Mouse (Mus musculus): Measurements from ENCODE around the gene Prmt8. TPM values are rescaled to one million over a fixed set of nuclear protein-coding genes. Genes with fewer than 3 reads are reported as not detected.

Prmt8 gene
- polyA plus RNA-seq, 1 experiment, result not detected

DNA sequence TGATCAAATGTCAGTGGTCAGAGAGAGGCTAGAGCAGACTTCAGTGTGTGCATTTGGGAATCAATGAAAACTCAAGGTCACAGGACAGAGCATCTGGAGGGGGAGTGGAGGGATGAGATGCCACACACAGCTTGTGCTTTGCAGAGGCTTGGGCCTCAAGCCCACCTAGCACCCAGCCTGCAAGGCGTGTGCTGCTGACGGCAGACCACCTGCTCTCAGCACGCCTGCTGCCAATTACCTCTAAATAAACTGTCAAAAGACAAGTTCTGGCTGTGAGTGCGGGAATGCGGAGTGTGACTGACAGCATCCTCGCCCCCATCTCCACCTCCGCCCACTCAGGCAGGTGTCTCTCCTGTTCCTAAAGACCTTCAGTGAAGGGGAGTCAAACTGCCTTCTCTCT lies 77.0 kb downstream of the Prmt8 start:
- no peaks in the 10 kb centered on the region for H3K4me1 ChIP-seq (replicated peaks; ENCODE audit: control insufficient read depth, insufficient read depth, low read length)
- WGBS, result 69% methylated on average over 7 of the region's 7 CpGs
- no peak overlapping the region for H3K4me3 ChIP-seq (ENCODE audit: control insufficient read depth, insufficient read depth, low read length)
- no peaks in the 10 kb centered on the region for H3K27me3 ChIP-seq (ENCODE audit: control insufficient read depth, insufficient read depth, low read length)
- TF ChIP-seq CTCF (IDR thresholded peaks at IDR 0.05; ENCODE audit: borderline replicate concordance, control insufficient read depth, extremely low read depth, insufficient read depth, low read length, poor library complexity), result no peak
- TF ChIP-seq POLR2A (IDR thresholded peaks at IDR 0.05; ENCODE audit: control insufficient read depth, extremely low read depth, insufficient read depth, low read length, poor library complexity), result no peak
- DNase-seq, result no peak
- H3K36me3 ChIP-seq (ENCODE audit: control insufficient read depth, insufficient read depth, low read length), result no peaks in the 10 kb centered on the region
- no peak overlapping the region for H3K27ac ChIP-seq (ENCODE audit: control insufficient read depth, insufficient read depth, low read length)

DNA sequence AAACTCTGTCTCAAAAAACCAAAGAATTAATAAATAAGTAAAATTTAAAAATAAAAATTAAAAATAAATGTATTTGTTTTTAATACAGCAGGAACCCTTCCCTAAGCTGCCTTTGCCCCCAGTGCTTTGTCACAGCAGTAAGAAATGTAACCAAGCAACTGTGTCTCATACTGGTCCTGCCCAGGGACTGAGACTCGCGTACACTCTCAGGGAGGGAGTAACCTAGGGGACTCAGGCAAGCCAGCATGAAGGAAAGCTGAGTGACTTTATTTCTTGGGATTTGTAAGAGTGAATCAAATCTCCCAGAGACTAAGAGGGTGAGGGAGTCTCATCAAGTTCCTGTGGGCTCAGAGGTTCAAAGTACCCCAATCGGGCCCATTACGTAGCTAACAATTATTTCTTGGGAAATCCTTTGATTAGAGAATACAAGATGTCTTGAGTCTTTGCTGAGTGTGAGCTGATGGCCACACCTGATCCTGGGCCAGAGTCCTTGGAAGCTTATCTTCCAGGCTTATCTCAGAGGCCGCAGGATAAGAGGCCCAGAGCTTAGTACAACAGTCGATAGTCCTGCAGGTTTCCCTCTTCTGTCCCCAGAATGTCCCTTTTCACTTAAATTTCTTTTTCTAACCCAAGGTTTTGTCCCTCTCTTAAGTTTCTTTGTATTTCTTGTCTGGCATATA lies 82.0 kb downstream of the Prmt8 start:
- Histone ChIP-seq H3K4me1 (replicated peaks; ENCODE audit: control insufficient read depth, insufficient read depth, low read length) (no peaks in the 10 kb centered on the region), H3K27ac (ENCODE audit: control insufficient read depth, insufficient read depth, low read length) (no peak overlapping the region), H3K27me3 (ENCODE audit: control insufficient read depth, insufficient read depth, low read length) (no peaks in the 10 kb centered on the region), H3K36me3 (ENCODE audit: control insufficient read depth, insufficient read depth, low read length) (no peaks in the 10 kb centered on the region), H3K4me3 (ENCODE audit: control insufficient read depth, insufficient read depth, low read length) (no peak overlapping the region)
- no peak for DNase-seq
- 96% methylated on average over 6 of the region's 6 CpGs for WGBS
- TF ChIP-seq POLR2A (IDR thresholded peaks at IDR 0.05; ENCODE audit: control insufficient read depth, extremely low read depth, insufficient read depth, low read length, poor library complexity) (no peak), CTCF (IDR thresholded peaks at IDR 0.05; ENCODE audit: borderline replicate concordance, control insufficient read depth, extremely low read depth, insufficient read depth, low read length, poor library complexity) (no peak)

DNA sequence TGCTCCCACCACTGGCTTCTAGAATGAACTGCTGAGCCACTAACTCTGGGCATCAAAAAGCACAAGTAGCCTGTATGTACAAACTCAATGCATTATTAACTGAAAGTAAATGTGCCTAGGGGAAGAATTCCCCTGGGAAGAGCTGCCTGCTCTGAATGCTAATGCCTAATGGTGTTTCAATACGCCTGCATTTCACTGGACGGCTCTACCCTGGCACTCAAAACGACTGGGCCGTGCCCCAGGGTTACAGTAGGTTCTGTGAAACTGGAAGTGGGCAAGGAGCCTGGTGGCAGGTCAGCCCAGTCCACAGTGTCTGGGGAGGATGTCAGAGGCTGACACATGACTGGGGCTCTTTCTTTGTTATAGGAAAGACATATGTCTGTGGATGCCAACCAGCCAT lies 84.3 kb downstream of the Prmt8 start:
- no peaks in the 10 kb centered on the region for H3K36me3 ChIP-seq (ENCODE audit: control insufficient read depth, insufficient read depth, low read length)
- TF ChIP-seq CTCF (IDR thresholded peaks at IDR 0.05; ENCODE audit: borderline replicate concordance, control insufficient read depth, extremely low read depth, insufficient read depth, low read length, poor library complexity) (no peak), POLR2A (IDR thresholded peaks at IDR 0.05; ENCODE audit: control insufficient read depth, extremely low read depth, insufficient read depth, low read length, poor library complexity) (no peak)
- no peak overlapping the region for H3K4me3 ChIP-seq (ENCODE audit: control insufficient read depth, insufficient read depth, low read length)
- H3K27me3 ChIP-seq (ENCODE audit: control insufficient read depth, insufficient read depth, low read length), result no peaks in the 10 kb centered on the region
- WGBS, result 89% methylated on average over 4 of the region's 4 CpGs
- H3K27ac ChIP-seq (ENCODE audit: control insufficient read depth, insufficient read depth, low read length), result no peak overlapping the region
- no peak for DNase-seq
- no peaks in the 10 kb centered on the region for H3K4me1 ChIP-seq (replicated peaks; ENCODE audit: control insufficient read depth, insufficient read depth, low read length)

DNA sequence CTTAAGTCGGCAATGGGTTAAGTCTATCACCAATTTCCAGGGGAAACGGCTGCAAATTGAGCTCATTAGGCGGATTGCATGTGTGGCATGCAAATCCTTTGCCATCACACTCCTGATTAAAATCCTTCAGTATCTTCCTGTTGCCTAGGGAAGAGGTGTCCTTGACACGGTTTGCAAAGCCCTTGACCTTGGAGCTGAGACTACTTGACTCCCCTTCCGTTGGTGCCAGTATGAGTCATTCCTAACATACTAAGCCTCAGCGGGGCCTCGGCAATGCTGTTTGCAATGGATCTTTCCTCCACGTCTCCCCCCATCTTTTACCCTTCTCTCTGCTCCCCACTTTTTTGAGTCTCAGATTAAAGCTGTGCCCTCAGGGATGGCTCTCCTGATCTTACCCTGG lies 85.7 kb downstream of the Prmt8 start:
- TF ChIP-seq CTCF (IDR thresholded peaks at IDR 0.05; ENCODE audit: borderline replicate concordance, control insufficient read depth, extremely low read depth, insufficient read depth, low read length, poor library complexity), result no peak
- TF ChIP-seq POLR2A (IDR thresholded peaks at IDR 0.05; ENCODE audit: control insufficient read depth, extremely low read depth, insufficient read depth, low read length, poor library complexity), result no peak
- H3K36me3 ChIP-seq (ENCODE audit: control insufficient read depth, insufficient read depth, low read length), result no peaks in the 10 kb centered on the region
- H3K27ac ChIP-seq (ENCODE audit: control insufficient read depth, insufficient read depth, low read length), result no peak overlapping the region
- no peaks in the 10 kb centered on the region for H3K27me3 ChIP-seq (ENCODE audit: control insufficient read depth, insufficient read depth, low read length)
- no peaks in the 10 kb centered on the region for H3K4me1 ChIP-seq (replicated peaks; ENCODE audit: control insufficient read depth, insufficient read depth, low read length)
- WGBS, result 72% methylated on average over 8 of the region's 8 CpGs
- H3K4me3 ChIP-seq (ENCODE audit: control insufficient read depth, insufficient read depth, low read length), result no peak overlapping the region
- no peak for DNase-seq

DNA sequence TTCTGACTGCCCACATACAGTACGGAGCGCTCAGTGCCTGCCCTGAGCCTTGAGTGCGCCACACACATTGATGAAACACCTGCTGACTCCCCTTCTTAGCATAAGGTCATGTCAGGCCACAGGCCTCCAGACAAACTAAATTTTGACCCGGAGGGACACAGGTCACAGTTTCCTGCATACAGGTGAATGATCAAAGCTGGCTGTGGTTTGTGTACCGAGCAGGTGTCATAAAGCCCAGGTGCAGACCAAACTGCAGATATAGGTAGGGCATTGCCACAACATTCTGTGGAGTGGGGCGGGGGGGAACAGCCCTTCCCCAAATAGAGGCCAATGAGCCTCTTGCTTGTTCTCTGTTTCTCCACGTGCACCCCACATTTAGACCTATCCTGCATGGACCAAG lies 88.5 kb downstream of the Prmt8 start:
- Histone ChIP-seq H3K4me3 (ENCODE audit: control insufficient read depth, insufficient read depth, low read length) (no peak overlapping the region), H3K36me3 (ENCODE audit: control insufficient read depth, insufficient read depth, low read length) (no peaks in the 10 kb centered on the region), H3K27me3 (ENCODE audit: control insufficient read depth, insufficient read depth, low read length) (no peaks in the 10 kb centered on the region), H3K27ac (ENCODE audit: control insufficient read depth, insufficient read depth, low read length) (no peak overlapping the region), H3K4me1 (replicated peaks; ENCODE audit: control insufficient read depth, insufficient read depth, low read length) (no peaks in the 10 kb centered on the region)
- no peak for TF ChIP-seq CTCF (IDR thresholded peaks at IDR 0.05; ENCODE audit: borderline replicate concordance, control insufficient read depth, extremely low read depth, insufficient read depth, low read length, poor library complexity)
- no peak for TF ChIP-seq POLR2A (IDR thresholded peaks at IDR 0.05; ENCODE audit: control insufficient read depth, extremely low read depth, insufficient read depth, low read length, poor library complexity)
- 88% methylated on average over 7 of the region's 7 CpGs for WGBS
- DNase-seq, result no peak

DNA sequence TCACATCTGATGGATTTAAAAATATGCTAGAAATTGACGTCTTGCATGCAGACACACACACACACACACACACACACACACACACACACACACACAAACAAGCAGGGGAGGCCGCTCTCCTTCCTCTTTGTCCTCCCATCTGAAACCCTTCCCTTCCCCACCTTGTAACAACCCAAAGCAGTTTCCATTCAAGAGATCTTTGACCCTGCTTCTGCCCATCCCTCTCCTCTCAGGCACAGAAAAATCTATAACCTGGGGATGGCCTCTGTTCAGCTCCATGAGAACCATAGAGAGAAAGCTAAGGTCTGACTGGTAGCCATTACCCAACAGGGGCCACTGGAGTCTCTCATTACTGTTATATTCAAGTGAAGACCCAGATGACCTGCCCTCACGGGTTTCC lies 90.3 kb downstream of the Prmt8 start:
- 71% methylated on average over 3 of the region's 3 CpGs for WGBS
- H3K36me3 ChIP-seq (ENCODE audit: control insufficient read depth, insufficient read depth, low read length), result no peaks in the 10 kb centered on the region
- no peaks in the 10 kb centered on the region for H3K27me3 ChIP-seq (ENCODE audit: control insufficient read depth, insufficient read depth, low read length)
- no peak overlapping the region for H3K27ac ChIP-seq (ENCODE audit: control insufficient read depth, insufficient read depth, low read length)
- no peaks in the 10 kb centered on the region for H3K4me1 ChIP-seq (replicated peaks; ENCODE audit: control insufficient read depth, insufficient read depth, low read length)
- DNase-seq, result no peak
- TF ChIP-seq POLR2A (IDR thresholded peaks at IDR 0.05; ENCODE audit: control insufficient read depth, extremely low read depth, insufficient read depth, low read length, poor library complexity), result no peak
- no peak for TF ChIP-seq CTCF (IDR thresholded peaks at IDR 0.05; ENCODE audit: borderline replicate concordance, control insufficient read depth, extremely low read depth, insufficient read depth, low read length, poor library complexity)
- no peak overlapping the region for H3K4me3 ChIP-seq (ENCODE audit: control insufficient read depth, insufficient read depth, low read length)

DNA sequence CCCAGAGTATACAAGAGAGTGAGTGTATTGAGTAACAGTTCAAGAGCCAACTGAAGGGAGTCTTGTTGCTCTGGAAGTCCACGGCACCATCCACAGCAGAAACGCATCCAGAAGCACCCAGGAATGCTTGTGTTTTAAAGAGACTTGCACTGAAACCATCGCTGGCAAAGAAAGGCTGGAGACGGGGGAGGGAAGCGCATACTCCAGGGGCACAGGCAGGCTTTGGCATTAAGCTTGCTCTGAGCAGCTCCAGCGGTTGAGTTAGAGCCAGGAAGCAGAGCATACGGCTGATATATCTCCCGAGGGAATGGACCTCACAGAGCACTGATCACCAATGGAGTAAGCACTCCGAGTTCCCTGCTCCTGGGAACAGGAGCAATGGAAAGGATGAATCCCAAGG lies 91.0 kb downstream of the Prmt8 start:
- Histone ChIP-seq H3K36me3 (ENCODE audit: control insufficient read depth, insufficient read depth, low read length) (no peaks in the 10 kb centered on the region), H3K4me1 (replicated peaks; ENCODE audit: control insufficient read depth, insufficient read depth, low read length) (no peaks in the 10 kb centered on the region), H3K4me3 (ENCODE audit: control insufficient read depth, insufficient read depth, low read length) (no peak overlapping the region), H3K27me3 (ENCODE audit: control insufficient read depth, insufficient read depth, low read length) (no peaks in the 10 kb centered on the region), H3K27ac (ENCODE audit: control insufficient read depth, insufficient read depth, low read length) (no peak overlapping the region)
- DNase-seq, result no peak
- WGBS, result 82% methylated on average over 9 of the region's 9 CpGs
- TF ChIP-seq POLR2A (IDR thresholded peaks at IDR 0.05; ENCODE audit: control insufficient read depth, extremely low read depth, insufficient read depth, low read length, poor library complexity) (no peak), CTCF (IDR thresholded peaks at IDR 0.05; ENCODE audit: borderline replicate concordance, control insufficient read depth, extremely low read depth, insufficient read depth, low read length, poor library complexity) (no peak)
